Mouse (Mus musculus): ENCODE data around the gene Gprin1. TPM values are rescaled to one million over a fixed set of nuclear protein-coding genes. Genes with fewer than 3 reads are reported as not detected.

Gene Gprin1
- total and polyA plus RNA-seq, 2 experiments from 2014 or later = 39.0 to 213 TPM

GRCm38 (mm10) chr13:54781086-54781485, 31.4 kb upstream of the Gprin1 start:
- no peak for DNase-seq
- Histone ChIP-seq H3K4me3 (ENCODE audit: low read depth, low read length) (no peak overlapping the region), H3K9me3 (ENCODE audit: low read length) (no peaks in the 10 kb centered on the region), H3K4me2 (ENCODE audit: low read depth) (no peak overlapping the region), H3K27ac (ENCODE audit: low read depth, low read length) (no peak overlapping the region), H3K9ac (no peak overlapping the region), H3K4me1 (ENCODE audit: insufficient read depth) (no peaks in the 10 kb centered on the region), H3K27me3 (ENCODE audit: insufficient read depth, low read length) (no peaks in the 10 kb centered on the region), H3K36me3 (ENCODE audit: insufficient read depth) (no peaks in the 10 kb centered on the region)
- no peak for ATAC-seq
- TF ChIP-seq CTCF (IDR thresholded peaks at IDR 0.05; ENCODE audit: low read depth) = no peak
- WGBS = 79% methylated on average over 3 of the region's 3 CpGs

DNA sequence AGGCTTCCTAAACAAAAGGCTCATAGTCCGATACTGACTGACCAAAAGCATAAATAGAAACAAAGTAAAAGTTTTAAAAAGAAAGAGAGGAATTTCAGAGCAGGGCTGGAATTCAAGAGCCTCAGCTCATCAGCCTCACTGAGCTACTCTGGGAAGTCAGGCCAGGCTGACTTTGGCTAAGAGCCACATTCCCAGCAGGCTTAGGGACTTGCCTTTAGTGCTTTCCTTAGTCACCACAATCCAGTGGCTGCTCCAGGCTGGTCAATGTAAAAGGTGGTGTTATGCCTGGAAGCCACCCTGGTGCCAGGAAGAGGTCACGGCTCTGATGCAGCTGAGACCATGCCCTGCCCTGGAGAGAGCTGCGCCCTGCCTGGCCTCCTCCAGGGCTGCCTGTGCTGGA, 30.9 kb upstream of the Gprin1 start:
- H3K27ac ChIP-seq (ENCODE audit: low read depth, low read length) = no peak overlapping the region
- no peaks in the 10 kb centered on the region for H3K4me1 ChIP-seq (ENCODE audit: insufficient read depth)
- TF ChIP-seq CTCF (IDR thresholded peaks at IDR 0.05; ENCODE audit: low read depth) = no peak
- H3K4me3 ChIP-seq (ENCODE audit: low read depth, low read length) = no peak overlapping the region
- 67% methylated on average over 3 of the region's 3 CpGs for WGBS
- H3K9ac ChIP-seq = no peak overlapping the region
- ATAC-seq (no peak), DNase-seq (no peak)
- no peaks in the 10 kb centered on the region for H3K27me3 ChIP-seq (ENCODE audit: insufficient read depth, low read length)
- no peak overlapping the region for H3K4me2 ChIP-seq (ENCODE audit: low read depth)
- no peaks in the 10 kb centered on the region for H3K36me3 ChIP-seq (ENCODE audit: insufficient read depth)
- H3K9me3 ChIP-seq (ENCODE audit: low read length) = no peaks in the 10 kb centered on the region

GRCm38 (mm10) chr13:54767012-54767411, 17.3 kb upstream of the Gprin1 start:
- DNase-seq (no peak), ATAC-seq (no peak)
- no peaks in the 10 kb centered on the region for H3K9me3 ChIP-seq (ENCODE audit: low read length)
- H3K4me1 ChIP-seq (ENCODE audit: insufficient read depth) = peaks cover 2% of the 10 kb centered on the region; the same call in 1 of the 2 replicates
- peak overlapping the region; percentile 61 for H3K4me3 ChIP-seq (ENCODE audit: low read depth, low read length)
- peak overlapping the region; percentile 84 for H3K4me2 ChIP-seq (ENCODE audit: low read depth)
- no peaks in the 10 kb centered on the region for H3K36me3 ChIP-seq (ENCODE audit: insufficient read depth)
- H3K27me3 ChIP-seq (ENCODE audit: insufficient read depth, low read length) = peaks cover 15% of the 10 kb centered on the region; the same call in 1 of the 2 replicates
- 83% methylated on average over 4 of the region's 4 CpGs for WGBS
- H3K27ac ChIP-seq (ENCODE audit: low read depth, low read length) = no peak overlapping the region; the same call in 1 of the 2 replicates
- no peak for TF ChIP-seq CTCF (IDR thresholded peaks at IDR 0.05; ENCODE audit: low read depth)
- no peak overlapping the region for H3K9ac ChIP-seq

DNA sequence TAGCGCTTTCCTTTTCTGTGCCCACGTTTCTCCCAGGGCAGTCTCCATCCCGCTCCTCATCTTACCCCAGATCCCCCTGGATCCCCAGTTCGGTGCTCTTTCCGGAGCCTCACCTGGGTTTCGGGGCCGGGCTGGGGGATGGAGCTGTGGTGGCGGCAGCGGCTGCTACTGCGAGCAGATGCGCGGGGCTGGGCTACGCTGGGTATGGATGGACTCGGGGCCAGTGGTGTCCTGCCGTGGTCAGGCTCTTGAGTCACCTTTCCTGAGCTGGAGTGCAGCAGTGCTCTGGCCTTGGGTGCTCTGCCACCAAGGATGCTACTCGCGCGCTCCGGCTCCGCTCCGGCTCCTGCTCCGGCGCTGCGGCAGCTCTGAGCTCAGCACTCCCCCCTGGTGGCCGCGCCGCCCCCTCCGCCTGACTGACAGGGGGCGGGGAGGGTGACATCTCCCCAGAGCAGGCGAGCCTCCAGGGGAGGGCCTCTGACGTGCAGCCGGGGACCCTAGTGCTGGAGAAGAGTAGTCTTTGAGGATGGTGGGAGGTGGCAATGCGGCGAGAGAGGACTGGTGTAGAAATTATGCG, 16.6 kb upstream of the Gprin1 start, which contains the start of gene Sncb:
Gene Sncb, minus strand, starts transcription at position 404 of the 577 bp plus-strand sequence.
- under 1% methylated on average over 35 of the region's 35 CpGs for WGBS
- H3K9ac ChIP-seq = peak within 1 kb of the TSS; percentile 65
- ATAC-seq = peak; percentile 94

GRCm38 (mm10) chr13:54765281-54766191, 15.9 kb upstream of the Gprin1 start:
- ATAC-seq (peak; percentile 44), DNase-seq (no peak)
- Histone ChIP-seq H3K4me2 (ENCODE audit: low read depth) (peak overlapping the region; percentile 84), H3K9me3 (ENCODE audit: low read length) (no peaks in the 10 kb centered on the region), H3K27me3 (ENCODE audit: insufficient read depth, low read length) (peaks cover 15% of the 10 kb centered on the region; the same call in 1 of the 2 replicates), H3K36me3 (ENCODE audit: insufficient read depth) (no peaks in the 10 kb centered on the region), H3K4me3 (ENCODE audit: low read depth, low read length) (peak overlapping the region; percentile 61), H3K27ac (ENCODE audit: low read depth, low read length) (peak overlapping the region; percentile 72), H3K4me1 (ENCODE audit: insufficient read depth) (peaks cover 2% of the 10 kb centered on the region; the same call in 1 of the 2 replicates), H3K9ac (peak overlapping the region; percentile 65)
- no peak for TF ChIP-seq CTCF (IDR thresholded peaks at IDR 0.05; ENCODE audit: low read depth)
- WGBS = 5% methylated on average over 44 of the region's 44 CpGs

More for the DNA sequence above, 16.6 kb upstream of the Gprin1 start, which contains the start of gene Sncb:
- Histone ChIP-seq H3K4me1 (ENCODE audit: insufficient read depth) (peaks cover 2% of the 10 kb centered on the region; the same call in 1 of the 2 replicates), H3K27ac (ENCODE audit: low read depth, low read length) (peak within 1 kb of the TSS; percentile 72), H3K36me3 (ENCODE audit: insufficient read depth) (no peaks in the 10 kb centered on the region), H3K27me3 (ENCODE audit: insufficient read depth, low read length) (peaks cover 15% of the 10 kb centered on the region; the same call in 1 of the 2 replicates), H3K9me3 (ENCODE audit: low read length) (no peaks in the 10 kb centered on the region), H3K4me3 (ENCODE audit: low read depth, low read length) (peak within 1 kb of the TSS; percentile 61), H3K4me2 (ENCODE audit: low read depth) (peak within 1 kb of the TSS; percentile 84)
- TF ChIP-seq CTCF (IDR thresholded peaks at IDR 0.05; ENCODE audit: low read depth) = peak; percentile 94
- DNase-seq = peak; percentile 91

DNA sequence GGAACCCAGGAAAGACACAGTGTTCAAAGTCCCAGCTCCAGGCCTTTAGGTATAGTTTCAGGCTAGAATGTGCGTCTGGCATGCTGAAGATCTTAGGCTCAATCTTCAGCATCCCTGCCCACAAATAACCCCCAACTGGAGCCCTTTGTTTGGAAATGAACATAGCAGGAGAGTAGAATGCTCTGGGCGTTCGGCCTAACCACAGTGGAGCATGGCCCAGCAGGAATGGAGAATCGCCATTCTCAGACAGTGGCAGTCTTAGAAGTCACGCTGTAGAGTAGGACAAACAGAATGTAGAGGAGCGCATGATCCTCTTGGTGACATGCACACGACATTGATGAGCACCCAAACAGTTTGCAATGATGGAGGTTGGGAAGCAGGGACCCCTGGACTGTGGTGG, 11.2 kb upstream of the Gprin1 start:
- no peak for TF ChIP-seq CTCF (IDR thresholded peaks at IDR 0.05; ENCODE audit: low read depth)

More for the DNA sequence above, 11.2 kb upstream of the Gprin1 start:
- H3K27ac ChIP-seq (ENCODE audit: low read depth, low read length) = peak overlapping the region; percentile 16; the same call in 1 of the 2 replicates
- H3K9me3 ChIP-seq (ENCODE audit: low read length) = no peaks in the 10 kb centered on the region
- ATAC-seq (no peak), DNase-seq (no peak)
- H3K9ac ChIP-seq = no peak overlapping the region
- no peak overlapping the region for H3K4me2 ChIP-seq (ENCODE audit: low read depth)
- no peak overlapping the region for H3K4me3 ChIP-seq (ENCODE audit: low read depth, low read length)
- H3K36me3 ChIP-seq (ENCODE audit: insufficient read depth) = no peaks in the 10 kb centered on the region
- peaks cover 28% of the 10 kb centered on the region for H3K4me1 ChIP-seq (ENCODE audit: insufficient read depth)
- 70% methylated on average over 7 of the region's 7 CpGs for WGBS
- H3K27me3 ChIP-seq (ENCODE audit: insufficient read depth, low read length) = peaks cover 15% of the 10 kb centered on the region; the same call in 1 of the 2 replicates
